Mouse (Mus musculus) embryonic stem cell, embryonic (primary cell): ENCODE data around the gene Cc2d1a.

ENCODE experiments used
- CTCF ChIA-PET, 4 experiments: fragments of 300-600 bp in 2 of 4; fragments of 350-600 bp in 2 of 4; sonication (Branson Sonifier 250); formaldehyde crosslinking; loops; one replicate each; lab custom pipeline; 2022; ENCODE audit warnings: inconsistent platforms in 2 of 4; lab: Charles Lee
- POLR2A ChIA-PET, 4 experiments: fragments of 300-600 bp in 2 of 4; fragments of 350-600 bp in 2 of 4; sonication (Branson Sonifier 250); formaldehyde crosslinking; loops; one replicate each; lab custom pipeline; 2022; ENCODE audit warnings: antibody characterized with exemption in 4 of 4, inconsistent platforms in 1 of 4; lab: Charles Lee

Gene Cc2d1a

DNA sequence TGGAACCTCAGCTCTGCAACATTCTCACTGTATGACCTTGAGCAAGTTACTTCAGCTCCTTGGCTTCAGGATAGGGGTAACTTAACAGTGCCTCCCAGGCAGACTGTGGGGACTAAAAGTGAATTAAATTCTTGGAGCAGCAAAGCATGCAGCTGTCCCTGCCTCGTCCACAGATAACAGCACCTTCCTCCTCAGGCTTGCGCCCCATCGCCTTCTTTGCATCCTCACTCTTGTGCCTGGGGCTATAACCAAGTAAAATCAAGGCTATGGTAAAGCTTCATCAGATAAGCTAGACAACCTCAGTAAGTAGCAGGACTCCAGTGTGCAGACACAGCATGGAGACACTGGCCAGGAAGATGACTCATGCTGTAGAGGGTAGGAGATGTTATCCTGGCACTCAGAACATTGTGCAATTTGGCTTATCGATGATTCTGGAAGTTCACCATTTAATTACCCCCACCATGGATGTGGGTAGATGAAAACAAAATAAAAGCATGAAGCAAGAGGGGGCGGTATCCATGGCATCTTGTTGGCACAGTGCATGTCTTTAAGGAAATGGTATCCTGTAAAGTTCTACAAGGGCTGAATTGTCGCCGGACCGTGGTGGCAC is 3.0 kb downstream of the Cc2d1a start:
- CTCF ChIA-PET: interaction anchor here in 2 of 4 experiments (0.5 to 1.3 kb wide), 3 partner anchors 13 to 358 kb away, joined by 3 read pairs; no protein-coding TSS in a partner anchor
- POLR2A ChIA-PET: interaction anchor here in 1 of 4 experiments (0.6 kb wide), 1 partner anchor 115 kb away, joined by 3 read pairs; no protein-coding TSS in a partner anchor

DNA sequence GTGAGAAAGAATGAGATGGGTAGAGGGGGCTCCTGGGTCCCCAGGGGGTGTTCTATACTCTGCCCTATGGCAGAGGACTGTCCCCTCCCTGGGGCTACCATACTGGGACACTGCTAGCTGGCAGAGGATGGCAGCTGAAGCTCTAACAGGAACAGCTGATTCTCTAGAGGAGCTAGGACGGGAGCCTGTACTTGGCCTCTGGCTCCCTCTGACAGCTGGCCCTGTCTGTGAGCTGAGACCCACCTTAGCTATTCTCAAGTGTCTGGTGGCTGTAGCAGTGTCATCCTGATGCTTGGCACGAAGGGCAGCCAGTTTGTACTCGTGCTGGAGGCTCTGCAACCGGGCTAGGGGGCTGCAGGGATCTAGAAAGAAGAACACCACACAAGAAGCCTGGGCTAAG is 6.9 kb downstream of the Cc2d1a start:
- CTCF ChIA-PET: interaction anchor here (0.5 to 0.6 kb wide), 4 partner anchors 12 to 186 kb away, joined by 3 to 6 read pairs (median 3); partner anchors contain the start of gene Gm10644 (in 1 of the 4)
- POLR2A ChIA-PET: interaction anchor here (0.6 to 4.2 kb wide), 7 partner anchors 8 to 220 kb away, joined by 3 to 19 read pairs (median 4); no protein-coding TSS in a partner anchor

DNA sequence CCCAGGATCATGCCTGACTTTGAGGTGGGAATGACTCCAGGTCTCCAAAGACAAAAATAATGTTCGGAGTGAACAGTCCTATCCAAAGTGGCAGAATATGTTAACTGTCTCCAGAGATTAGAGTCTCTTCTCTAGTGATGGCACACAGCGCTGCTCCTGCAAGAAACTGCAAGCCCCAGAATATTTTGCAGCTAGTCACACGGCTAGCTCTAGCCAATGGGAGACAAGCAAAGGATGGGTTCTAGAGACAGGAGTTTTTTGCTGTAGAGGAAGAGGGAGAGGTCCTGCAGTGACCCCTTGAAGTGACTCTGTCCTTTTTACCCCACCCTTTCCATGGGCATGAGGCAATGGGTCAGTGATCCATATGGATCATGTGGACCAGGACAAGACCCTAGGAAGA is 9.9 kb downstream of the Cc2d1a start:
- ChIA-PET CTCF (interaction anchor here in 1 of 4 experiments (0.6 to 0.7 kb wide), 2 partner anchors 160 to 796 kb away, joined by 3 to 5 read pairs; no protein-coding TSS in a partner anchor), POLR2A (interaction anchor here in 2 of 4 experiments (1.0 to 3.4 kb wide), 6 partner anchors 10 to 63 kb away, joined by 4 to 14 read pairs (median 6); partner anchors contain the start of genes 4930432K21Rik (in 1 of the 2), Cc2d1a (in 1 of the 2) and Dcaf15 (in 1 of the 2))

DNA sequence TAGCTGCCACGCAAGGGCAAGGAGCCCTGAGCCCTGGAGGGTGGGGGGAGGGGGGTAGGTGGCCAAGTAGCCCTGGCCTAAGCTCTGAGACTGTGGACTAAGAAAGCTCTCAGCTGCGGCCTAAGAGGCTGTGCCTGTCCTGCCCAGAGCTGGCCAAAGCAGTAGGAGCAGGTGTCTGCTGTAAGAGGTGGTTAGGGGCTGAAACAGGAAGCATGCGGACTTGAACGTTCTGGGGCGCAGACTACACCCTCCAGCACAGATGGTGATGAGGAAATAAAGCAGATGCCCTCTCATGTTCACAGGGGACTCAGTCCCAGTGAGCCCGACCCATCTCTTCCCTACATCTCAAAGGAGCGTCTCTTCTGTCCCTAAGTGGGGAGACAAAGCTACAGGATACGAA is 15.5 kb downstream of the Cc2d1a start:
- ChIA-PET POLR2A (interaction anchor here in 3 of 4 experiments (0.9 to 4.6 kb wide), 12 partner anchors 9 to 75 kb away, joined by 3 to 35 read pairs (median 4); partner anchors contain the start of genes 4930432K21Rik (in 1 of the 3), Cc2d1a (in 1 of the 3), Dcaf15 (in 1 of the 3) and Rfx1 (in 1 of the 3)), CTCF (interaction anchor here (0.6 to 1.6 kb wide), 5 partner anchors 12 to 684 kb away, joined by 3 read pairs; no protein-coding TSS in a partner anchor)

DNA sequence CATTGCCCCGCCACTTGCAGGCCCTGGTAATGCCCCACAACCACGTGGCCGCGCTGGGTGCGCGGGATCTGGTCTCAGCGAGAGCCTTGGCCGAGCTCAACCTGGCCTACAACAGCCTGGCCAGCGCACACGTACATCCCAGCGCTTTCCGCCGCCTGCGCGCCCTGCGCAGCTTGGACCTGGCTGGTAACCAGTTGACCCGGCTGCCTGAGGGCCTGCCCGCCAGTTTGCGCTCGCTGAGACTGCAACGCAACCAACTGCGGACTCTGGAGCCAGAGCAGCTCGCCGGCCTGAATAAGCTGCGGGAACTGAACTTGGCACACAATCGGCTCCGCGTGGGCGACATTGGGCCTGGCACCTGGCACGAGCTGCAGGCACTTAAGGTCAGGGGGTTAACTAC is 16.9 kb downstream of the Cc2d1a start:
- ChIA-PET CTCF (interaction anchor here (0.8 to 1.7 kb wide), 8 partner anchors 76 to 123 kb away, joined by 3 to 5 read pairs (median 3); partner anchors contain the start of gene Il27ra (in 1 of the 4)), POLR2A (interaction anchor here (0.5 to 4.6 kb wide), 40 partner anchors 10 to 840 kb away, joined by 3 to 35 read pairs (median 4); partner anchors contain the start of genes Cc2d1a (in 2 of the 4), Ccdc130 (in 2 of the 4), Dcaf15 (in 2 of the 4) and 4930432K21Rik (in 1 of the 4))

DNA sequence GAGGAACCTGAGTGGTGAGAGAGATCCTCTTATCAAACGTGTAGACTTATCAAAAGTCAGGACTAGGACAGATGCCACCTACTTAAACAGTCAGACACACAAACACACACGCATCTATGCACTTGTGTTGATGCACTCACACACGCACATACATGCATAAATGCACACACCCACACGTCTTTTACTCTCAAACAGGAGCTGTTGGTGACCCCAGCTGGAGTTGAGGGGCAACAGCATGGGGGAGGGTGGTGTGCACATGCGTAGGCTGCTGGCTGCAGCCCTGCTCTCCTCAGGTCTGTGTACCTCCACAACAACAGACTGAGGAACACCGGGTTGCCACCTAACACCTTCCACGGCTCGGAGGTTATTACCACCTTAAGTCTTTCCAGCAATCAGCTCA is 19.5 kb downstream of the Cc2d1a start:
- CTCF ChIA-PET: interaction anchor here in 2 of 4 experiments (0.6 to 1.3 kb wide), 2 partner anchors 81 to 84 kb away, joined by 3 to 5 read pairs; partner anchors contain the start of gene Rln3 (in 1 of the 2)

DNA sequence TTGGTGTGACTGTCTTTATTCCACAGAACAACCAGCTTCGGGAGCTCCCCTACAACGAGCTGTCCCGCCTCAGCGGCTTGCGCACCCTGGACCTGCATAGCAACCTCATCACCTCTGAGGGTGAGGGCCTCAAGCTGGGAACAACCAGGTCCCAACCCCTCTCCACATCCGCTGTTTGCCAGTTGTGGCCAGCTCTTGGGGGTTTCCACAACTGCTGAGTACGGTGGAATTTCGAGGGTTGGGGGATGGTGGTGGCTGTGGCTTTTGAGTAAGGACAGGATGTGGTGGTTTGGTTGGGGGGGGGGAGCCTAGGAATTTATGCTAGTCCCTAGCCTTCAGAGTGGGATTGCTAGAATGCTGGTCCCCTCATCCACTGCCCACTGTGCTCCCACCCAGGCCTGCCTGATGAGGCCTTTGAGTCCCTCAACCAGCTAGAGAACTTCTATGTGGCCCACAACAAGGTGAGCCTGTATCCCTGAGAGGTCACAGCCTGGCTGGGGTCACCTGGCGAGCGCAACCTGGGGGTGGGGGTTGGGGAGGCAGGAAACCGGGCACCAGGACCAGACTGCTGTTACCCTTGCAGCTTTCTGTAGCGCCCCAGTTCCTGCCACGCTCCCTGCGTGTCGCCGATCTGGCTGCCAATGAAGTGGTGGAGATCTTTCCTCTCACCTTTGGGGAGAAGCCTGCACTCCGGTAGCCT is 20.4 kb downstream of the Cc2d1a start:
- CTCF ChIA-PET: interaction anchor here in 1 of 4 experiments (0.6 to 1.6 kb wide), 5 partner anchors 29 to 232 kb away, joined by 3 to 5 read pairs (median 4); partner anchors contain the start of gene Rln3

More for the DNA sequence above, 19.5 kb downstream of the Cc2d1a start:
- POLR2A ChIA-PET: interaction anchor here in 3 of 4 experiments (0.7 to 4.6 kb wide), 6 partner anchors 8 to 410 kb away, joined by 3 to 34 read pairs (median 9); partner anchors contain the start of genes 4930432K21Rik (in 1 of the 3), Cc2d1a (in 1 of the 3) and Dcaf15 (in 1 of the 3)

DNA sequence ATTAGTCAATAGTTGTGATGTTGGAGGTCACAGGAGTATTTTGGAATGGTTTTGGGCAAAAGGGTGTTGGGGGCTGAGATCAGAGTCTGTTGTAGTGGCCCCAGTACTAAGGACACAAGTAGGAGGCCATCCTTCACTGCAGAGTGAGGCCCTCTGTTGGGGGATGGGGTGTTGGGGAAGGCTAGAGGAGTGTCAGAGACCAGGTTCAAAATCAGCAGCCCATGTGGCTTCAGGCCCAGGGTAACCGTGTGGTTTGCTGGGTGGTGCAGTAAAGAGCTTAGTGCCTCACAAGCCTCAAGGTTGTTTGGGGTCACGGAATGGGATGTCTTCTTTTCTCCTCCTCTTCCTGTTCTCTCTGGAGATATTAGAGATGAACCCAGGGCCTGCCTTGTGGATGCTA is 21.0 kb downstream of the Cc2d1a start:
- CTCF ChIA-PET: interaction anchor here in 1 of 4 experiments (0.6 to 1.6 kb wide), 4 partner anchors 28 to 232 kb away, joined by 3 to 4 read pairs (median 4); no protein-coding TSS in a partner anchor
- POLR2A ChIA-PET: interaction anchor here in 3 of 4 experiments (0.6 to 3.9 kb wide), 20 partner anchors 11 to 956 kb away, joined by 3 to 14 read pairs (median 4); partner anchors contain the start of genes Dcaf15 (in 3 of the 3), 1700067K01Rik (in 2 of the 3), 4930432K21Rik (in 2 of the 3) and Cc2d1a (in 2 of the 3)

More for the DNA sequence above, 20.4 kb downstream of the Cc2d1a start:
- POLR2A ChIA-PET: interaction anchor here in 3 of 4 experiments (0.6 to 3.9 kb wide), 18 partner anchors 9 to 409 kb away, joined by 3 to 14 read pairs (median 4); partner anchors contain the start of genes Dcaf15 (in 3 of the 3), 4930432K21Rik (in 2 of the 3), Cc2d1a (in 2 of the 3) and 1700067K01Rik (in 1 of the 3)

DNA sequence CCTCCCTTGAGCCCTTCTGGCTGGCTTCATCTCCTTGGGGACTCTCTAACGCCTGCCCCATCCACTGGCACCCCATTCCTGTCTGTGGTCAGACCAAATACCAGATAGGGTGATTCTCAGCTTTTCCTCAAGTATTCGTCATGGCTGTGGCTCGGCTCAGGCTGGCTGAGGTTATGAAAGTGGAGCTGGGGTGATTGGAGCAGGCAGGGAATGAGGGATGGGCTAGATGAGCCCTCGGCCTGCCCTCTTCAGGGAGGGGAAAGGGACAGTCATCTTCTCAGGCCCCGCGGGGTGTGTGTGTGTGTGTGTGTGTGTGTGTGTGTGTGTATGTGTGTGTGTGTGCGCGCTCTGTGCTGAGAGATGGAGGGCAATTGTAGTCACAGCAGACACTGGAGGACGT is 22.1 kb downstream of the Cc2d1a start, which contains the start of gene Podnl1:
Gene Podnl1 (plus strand): TSS at position 334 of the 400 bp plus-strand sequence.
- ChIA-PET POLR2A (interaction anchor here in 3 of 4 experiments (0.6 to 3.9 kb wide), 8 partner anchors 9 to 698 kb away, joined by 3 to 12 read pairs (median 4); partner anchors contain the start of genes Dcaf15 (in 2 of the 3) and Rfx1 (in 1 of the 3)), CTCF (interaction anchor here in 2 of 4 experiments (0.7 to 1.0 kb wide), 2 partner anchors 9 to 37 kb away, joined by 3 to 5 read pairs; no protein-coding TSS in a partner anchor)

DNA sequence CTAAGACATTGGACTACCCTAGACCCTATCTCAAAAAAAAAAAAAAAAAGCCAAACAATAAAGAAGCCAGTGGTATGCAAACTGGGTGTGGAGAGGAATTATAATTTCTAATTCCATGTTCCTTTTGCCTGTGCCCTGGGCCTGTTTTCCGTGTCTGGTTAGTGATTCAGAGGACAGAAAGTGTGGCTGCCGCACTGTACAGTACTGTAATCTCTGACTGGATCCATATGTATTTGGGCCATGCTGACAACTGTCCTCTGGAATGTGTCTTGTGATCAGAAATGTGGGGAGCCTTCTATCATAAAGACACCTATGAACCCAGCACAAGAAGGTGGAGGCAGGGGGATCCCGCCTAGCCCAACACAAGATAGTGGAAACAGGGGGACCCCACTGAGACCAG is 25.6 kb downstream of the Cc2d1a start:
- POLR2A ChIA-PET: interaction anchor here in 1 of 4 experiments (0.6 kb wide), 1 partner anchor 1516 kb away, joined by 4 read pairs; no protein-coding TSS in a partner anchor
- CTCF ChIA-PET: interaction anchor here in 1 of 4 experiments (0.6 to 0.7 kb wide), 2 partner anchors 26 to 48 kb away, joined by 4 to 9 read pairs; no protein-coding TSS in a partner anchor

DNA sequence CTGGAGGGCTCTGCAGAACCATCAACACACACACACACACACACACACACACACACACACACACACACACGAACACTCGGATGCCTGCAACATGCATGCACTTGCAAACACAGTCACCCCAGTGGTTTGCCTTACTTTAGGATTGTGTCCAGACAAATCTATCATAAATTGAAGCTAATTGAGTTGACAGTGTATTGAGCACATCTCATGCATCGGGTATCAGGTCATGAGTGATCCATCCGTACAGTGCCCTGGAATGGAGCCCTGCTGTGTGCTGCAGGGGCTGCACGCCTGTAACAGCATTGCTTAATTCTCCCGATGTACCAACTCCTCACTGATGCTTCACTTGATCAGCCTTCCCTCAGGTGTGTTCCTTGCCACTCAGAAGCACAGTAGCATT is 32.1 kb downstream of the Cc2d1a start:
- ChIA-PET POLR2A (interaction anchor here in 2 of 4 experiments (0.6 to 2.4 kb wide), 5 partner anchors 11 to 526 kb away, joined by 3 to 8 read pairs (median 3); partner anchors contain the start of genes Dcaf15 (in 2 of the 2) and Rfx1 (in 1 of the 2)), CTCF (interaction anchor here in 3 of 4 experiments (0.6 to 0.7 kb wide), 3 partner anchors 41 to 159 kb away, joined by 3 read pairs; no protein-coding TSS in a partner anchor)

DNA sequence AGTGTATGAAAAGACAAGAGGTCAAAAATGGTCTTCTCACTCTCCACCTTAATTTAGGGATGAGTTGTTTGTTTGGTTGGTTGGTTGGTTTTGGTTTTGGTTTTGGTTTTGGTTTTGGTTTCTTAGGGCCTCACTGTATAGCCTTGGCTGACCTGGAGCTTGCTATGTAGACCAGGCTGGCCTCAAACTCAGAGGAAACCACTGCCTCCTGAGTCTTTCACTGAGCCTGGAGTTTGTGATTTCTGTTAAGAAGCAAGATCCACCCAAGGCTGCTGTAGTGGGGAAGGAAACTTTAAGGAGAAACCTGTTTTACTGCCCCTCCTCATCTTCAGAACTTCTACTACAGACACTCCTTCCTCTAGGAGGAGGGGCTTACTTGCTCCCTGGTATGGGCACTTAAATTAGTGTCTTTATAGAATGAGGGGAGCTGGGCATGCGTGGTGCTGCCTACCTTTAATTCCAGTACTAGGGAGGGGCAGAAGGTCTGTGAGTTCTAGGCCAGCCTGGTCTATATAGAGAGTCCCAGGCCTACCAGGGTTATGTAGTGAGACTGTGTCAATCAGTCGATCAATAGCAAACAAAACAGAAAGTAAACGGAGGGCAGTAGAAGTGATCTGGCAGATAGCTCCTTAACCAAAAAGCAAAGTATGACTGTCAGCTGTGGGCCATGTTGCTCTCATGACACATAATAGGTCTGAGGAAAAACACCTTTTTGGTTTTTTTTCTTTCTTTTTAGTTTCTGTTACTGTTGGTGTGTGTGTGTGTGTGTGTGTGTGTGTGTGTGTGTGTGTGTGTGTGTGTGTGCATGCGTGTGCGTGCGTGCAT is 41.3 kb downstream of the Cc2d1a start:
- POLR2A ChIA-PET: interaction anchor here in 3 of 4 experiments (0.6 to 2.5 kb wide), 8 partner anchors 11 to 254 kb away, joined by 3 to 14 read pairs (median 6); partner anchors contain the start of gene Podnl1 (in 1 of the 3)
- CTCF ChIA-PET: interaction anchor here in 1 of 4 experiments (0.6 kb wide), 1 partner anchor 207 kb away, joined by 3 read pairs; no protein-coding TSS in a partner anchor

DNA sequence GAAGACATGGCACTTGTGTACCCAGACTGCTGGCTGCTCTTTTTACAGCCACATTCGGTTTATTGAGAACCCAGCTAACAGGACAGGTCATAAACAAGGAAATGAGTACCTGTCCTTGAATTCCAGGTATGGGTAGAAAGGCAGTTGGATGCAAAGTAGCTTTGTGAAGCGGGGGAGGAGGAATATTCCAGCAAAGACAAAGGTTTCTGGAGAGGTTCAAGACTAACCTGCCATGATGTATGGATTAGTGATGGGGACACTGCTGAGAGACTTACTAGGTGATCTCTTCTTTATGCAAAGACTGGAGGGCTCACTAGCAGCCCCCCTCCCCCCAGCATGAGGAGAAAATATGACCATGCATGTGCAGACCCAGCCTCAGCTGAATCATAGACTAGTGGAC is 42.1 kb downstream of the Cc2d1a start:
- ChIA-PET CTCF (interaction anchor here in 1 of 4 experiments (0.6 kb wide), 1 partner anchor 823 kb away, joined by 5 read pairs; no protein-coding TSS in a partner anchor), POLR2A (interaction anchor here in 3 of 4 experiments (1.2 to 3.2 kb wide), 17 partner anchors 9 to 396 kb away, joined by 3 to 18 read pairs (median 7); partner anchors contain the start of genes Ccdc130 (in 1 of the 3) and Podnl1 (in 1 of the 3))

DNA sequence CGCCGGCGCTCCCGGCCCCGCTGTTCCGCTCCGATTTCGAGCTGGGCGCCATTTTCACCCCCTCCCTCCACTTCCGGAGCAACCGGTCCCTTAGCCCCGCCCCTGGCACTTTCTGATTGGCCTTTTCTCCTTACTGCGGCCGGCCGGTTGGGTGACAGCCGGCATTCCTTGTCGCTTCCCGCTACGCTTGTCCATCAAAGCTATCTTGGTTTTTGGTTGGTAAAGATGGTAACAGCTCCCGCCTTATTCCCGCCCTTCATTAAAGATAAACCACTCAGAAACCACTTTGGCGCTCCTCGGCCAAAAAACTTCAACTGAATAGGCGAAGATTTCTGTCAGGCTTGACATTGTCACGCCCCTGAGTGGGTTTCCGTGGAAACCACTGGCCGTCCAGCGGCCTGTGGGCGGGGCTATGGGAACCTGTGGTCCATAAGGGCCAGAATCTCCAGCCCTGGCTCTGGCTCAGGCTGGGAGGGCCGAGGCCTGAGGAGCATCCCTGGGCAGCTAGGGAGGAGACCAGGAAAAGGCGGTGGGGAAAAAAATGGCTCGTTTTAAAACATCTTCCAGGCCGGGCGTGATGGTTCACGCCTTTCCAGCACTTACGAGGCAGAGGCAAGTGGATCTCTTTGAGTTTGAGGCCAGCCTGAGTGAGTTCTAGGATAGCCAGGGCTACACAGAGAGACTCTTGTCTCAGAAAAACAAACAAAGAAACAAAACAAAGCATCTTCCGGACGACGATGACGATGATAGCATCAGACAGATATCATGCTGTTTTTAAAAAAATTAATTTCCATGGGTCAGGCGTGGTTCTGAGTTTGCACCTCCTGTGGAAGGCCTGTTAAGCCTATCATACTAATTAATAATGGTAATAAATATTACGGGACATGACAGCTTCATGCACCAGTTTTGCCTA is 42.8 kb downstream of the Cc2d1a start, which contains the start of gene Dcaf15:
Gene Dcaf15 (minus strand): TSS at position 72 of the 913 bp plus-strand sequence.
- POLR2A ChIA-PET: interaction anchor here (0.6 to 3.2 kb wide), 107 partner anchors 8 to 1400 kb away, joined by 3 to 59 read pairs (median 4); partner anchors contain the start of genes Rfx1 (in 3 of the 4), 4930432K21Rik (in 2 of the 4), Mri1 (in 2 of the 4) and Rln3 (in 2 of the 4)
- CTCF ChIA-PET: interaction anchor here in 3 of 4 experiments (0.6 to 1.7 kb wide), 22 partner anchors 8 to 824 kb away, joined by 3 to 9 read pairs (median 4); partner anchors contain the start of genes Asf1b (in 1 of the 3), Ccdc130 (in 1 of the 3), Gm10644 (in 1 of the 3) and Il27ra (in 1 of the 3)
